In genomic region chr13:78179312-78180097, GRCm38 (mm10) we compare ENCODE assay signal across 8 mouse cellular contexts. TPM values are rescaled to one million over a fixed set of nuclear protein-coding genes. Genes with fewer than 3 reads are reported as not detected.
A peak's percentile ranks its signal among the peaks of the same experiment; 100 is the strongest.
DNase-seq lines count a peak whose midpoint lies in the region; ATAC-seq and TF ChIP-seq lines count a peak whose summit lies in the region.

No protein-coding gene starts in this region.

- no peak for TF ChIP-seq CTCF in kidney, adult 2 months (conservative IDR thresholded peaks at IDR 0.05; ENCODE audit: insufficient read depth, insufficient read length, low read depth, low read length)

- TF ChIP-seq POLR2A in kidney, adult 2 months (IDR thresholded peaks at IDR 0.05; ENCODE audit: low read depth, low read length) = no peak

- H3K27ac ChIP-seq in kidney, embryonic 14.5 days (ENCODE audit: low read depth, low read length) = no peak overlapping the region
- H3K27ac ChIP-seq in kidney, adult 2 months (ENCODE audit: insufficient read depth, low read depth, low read length) = no peak overlapping the region
- H3K27ac ChIP-seq in forebrain, embryonic 16.5 days (ENCODE audit: low read length) = peak overlapping the region; percentile 95
- H3K27ac ChIP-seq in midbrain, embryonic 14.5 days (replicated peaks; ENCODE audit: low read depth, low read length) = peak overlapping the region; percentile 91

- ATAC-seq in kidney, embryonic 14.5 days (ENCODE audit: low FRiP score, low TSS enrichment) = peak; percentile 54
- peak; percentile 37 for ATAC-seq in forebrain, embryonic 16.5 days
- ATAC-seq in midbrain, embryonic 14.5 days (ENCODE audit: low FRiP score, low TSS enrichment) = peak; percentile 26; the same call in 1 of the 2 replicates

- peaks cover 61% of the 10 kb centered on the region for H3K27me3 ChIP-seq in kidney, embryonic 14.5 days (ENCODE audit: control insufficient read depth, insufficient read depth, low read length)
- peaks cover 6% of the 10 kb centered on the region for H3K27me3 ChIP-seq in kidney, adult 2 months (replicated peaks; ENCODE audit: control insufficient read depth, insufficient read depth, low read length)
- peaks cover 25% of the 10 kb centered on the region for H3K27me3 ChIP-seq in forebrain, embryonic 16.5 days (replicated peaks; ENCODE audit: control insufficient read depth, insufficient read depth, low read length)
- peaks cover 54% of the 10 kb centered on the region for H3K27me3 ChIP-seq in midbrain, embryonic 14.5 days (ENCODE audit: control insufficient read depth, insufficient read depth, low read length)

- H3K9ac ChIP-seq in kidney, embryonic 14.5 days (ENCODE audit: low read depth, low read length) = peak overlapping the region; percentile 32; the same call in 1 of the 2 replicates
- H3K9ac ChIP-seq in forebrain, embryonic 16.5 days (replicated peaks; ENCODE audit: low read depth, low read length) = peak overlapping the region; percentile 70
- H3K9ac ChIP-seq in midbrain, embryonic 14.5 days (replicated peaks; ENCODE audit: low read length) = peak overlapping the region; percentile 49; the same call in 1 of the 2 replicates

- peaks cover 15% of the 10 kb centered on the region; the same call in 1 of the 2 replicates for H3K4me1 ChIP-seq in kidney, embryonic 14.5 days (ENCODE audit: control insufficient read depth, insufficient read depth, low read length)
- H3K4me1 ChIP-seq in kidney, adult 2 months (ENCODE audit: control insufficient read depth, insufficient read depth, low read length) = no peaks in the 10 kb centered on the region
- peaks cover 22% of the 10 kb centered on the region for H3K4me1 ChIP-seq in forebrain, embryonic 16.5 days (replicated peaks; ENCODE audit: control insufficient read depth, insufficient read depth, low read length)
- H3K4me1 ChIP-seq in midbrain, embryonic 14.5 days (ENCODE audit: control insufficient read depth, insufficient read depth, low read length) = peaks cover 11% of the 10 kb centered on the region; the same call in 1 of the 2 replicates

- H3K9me3 ChIP-seq in kidney, embryonic 14.5 days (ENCODE audit: control insufficient read depth, low read length) = no peaks in the 10 kb centered on the region
- H3K9me3 ChIP-seq in forebrain, embryonic 16.5 days (ENCODE audit: control insufficient read depth, low read length) = no peaks in the 10 kb centered on the region
- H3K9me3 ChIP-seq in midbrain, embryonic 14.5 days (ENCODE audit: control insufficient read depth, low read length) = no peaks in the 10 kb centered on the region

- H3K36me3 ChIP-seq in kidney, embryonic 14.5 days (ENCODE audit: control insufficient read depth, insufficient read depth, low read length) = no peaks in the 10 kb centered on the region
- H3K36me3 ChIP-seq in kidney, adult 2 months (ENCODE audit: control insufficient read depth, insufficient read depth, low read length) = no peaks in the 10 kb centered on the region
- no peaks in the 10 kb centered on the region for H3K36me3 ChIP-seq in forebrain, embryonic 16.5 days (ENCODE audit: control insufficient read depth, insufficient read depth)
- H3K36me3 ChIP-seq in midbrain, embryonic 14.5 days (ENCODE audit: control insufficient read depth, insufficient read depth, low read length) = no peaks in the 10 kb centered on the region

- 5% methylated on average over 38 of the region's 38 CpGs for WGBS in kidney, embryonic 14.5 days
- WGBS in kidney, adult 2 months = 15% methylated on average over 38 of the region's 38 CpGs
- WGBS in forebrain, embryonic 16.5 days = 2% methylated on average over 38 of the region's 38 CpGs
- WGBS in midbrain, embryonic 14.5 days = 2% methylated on average over 38 of the region's 38 CpGs

- peak overlapping the region; percentile 47 for H3K4me2 ChIP-seq in kidney, embryonic 14.5 days (replicated peaks; ENCODE audit: low read depth, low read length)
- H3K4me2 ChIP-seq in forebrain, embryonic 16.5 days (ENCODE audit: low read length) = peak overlapping the region; percentile 65
- H3K4me2 ChIP-seq in midbrain, embryonic 14.5 days (ENCODE audit: low read length) = peak overlapping the region; percentile 66

- DNase-seq in kidney, adult 2 months = no peak
- DNase-seq in cerebellum, adult 9-10 months = peak; percentile 36
- peak; percentile 71 for DNase-seq in midbrain, embryonic 14.5 days
- no peak for DNase-seq in c-Kit-positive CD71-positive TER-119-positive erythroid progenitor cells, embryonic 14.5 days (ENCODE audit: low spot score)
- DNase-seq in spleen, postnatal 10 days (ENCODE audit: low spot score in 2 of 2) = no peak
- no peak for DNase-seq in urinary bladder, postnatal 14 days (ENCODE audit: low spot score)

- peak overlapping the region; percentile 28 for H3K4me3 ChIP-seq in kidney, embryonic 14.5 days (ENCODE audit: low read length)
- H3K4me3 ChIP-seq in kidney, adult 2 months (ENCODE audit: insufficient read depth, low read depth, low read length) = no peak overlapping the region
- H3K4me3 ChIP-seq in forebrain, embryonic 16.5 days (replicated peaks; ENCODE audit: low read length) = peak overlapping the region; percentile 44
- H3K4me3 ChIP-seq in midbrain, embryonic 14.5 days (replicated peaks; ENCODE audit: low read depth, low read length) = peak overlapping the region; percentile 38

RNA-seq across cellular contexts. Expression of gene Nr2f1, which starts 20.1 kb away (rescaled TPM):
- 26.8 and 36.9 TPM in 2 replicates for polyA plus RNA-seq in kidney, embryonic 14.5 days (2014; fragmentation: Nextera tagmentation; extraction: Ambion mirVana)
- polyA plus RNA-seq in kidney, adult 2 months (2012; rRNA removed) = 5.6 and 7.5 TPM in 2 replicates
- polyA plus RNA-seq in forebrain, embryonic 16.5 days (2015; fragmentation: Nextera tagmentation; extraction: Ambion mirVana) = 70.2 and 71.1 TPM in 2 replicates
- polyA plus RNA-seq in midbrain, embryonic 14.5 days (2014; fragmentation: Nextera tagmentation; extraction: Ambion mirVana) = 67.5 and 72.4 TPM in 2 replicates

Comparison
In these comparisons a context has a peak if more than half of its experiments do, and no peak if none do; other contexts are left out.
1. H3K27ac ChIP-seq: peak in forebrain, embryonic 16.5 days (single experiment) and midbrain, embryonic 14.5 days (single experiment); none in kidney, embryonic 14.5 days (single experiment) and kidney, adult 2 months (single experiment).
2. DNase-seq: peak in cerebellum, adult 9-10 months (single experiment) and midbrain, embryonic 14.5 days (single experiment); none in kidney, adult 2 months (single experiment), c-Kit-positive CD71-positive TER-119-positive erythroid progenitor cells, embryonic 14.5 days (single experiment), spleen, postnatal 10 days (0 of 2) and urinary bladder, postnatal 14 days (single experiment).
3. Peak in every context shown above with its lines, with median percentiles within 50 percentile points of each other: ATAC-seq, H3K4me2 ChIP-seq and H3K9ac ChIP-seq.